Mouse (Mus musculus) liver, embryonic 16.5 days (tissue): ENCODE measurements around the gene Arid3c. TPM values are rescaled to one million over a fixed set of nuclear protein-coding genes. Genes with fewer than 3 reads are reported as not detected.
"Not testable (repeated sequence)": the region's sequence is repeated elsewhere in the genome, so short reads cannot be mapped to it uniquely, and the experiment has no call there.

ENCODE experiments used
- ATAC-seq: fragments of 200-750 bp; cut with Nextera tagmentation; 2 replicates; pipeline ENCODE4 v1.8.0; 2017; ENCODE audit warnings: low read depth, mild to moderate bottlenecking, moderate number of reproducible peaks, moderate library complexity
- H3K27ac ChIP-seq: fragments of 300-500 bp; sonication (generic); 2 replicates; pipeline ENCODE4 v1.5.1; 2014; ENCODE audit warnings: mild to moderate bottlenecking, low read length
- H3K27me3 ChIP-seq: fragments of 300-500 bp; sonication (generic); 2 replicates; pipeline ENCODE4 v1.6.1; 2014; ENCODE audit warnings: low read depth, low read length, mixed read lengths; ENCODE audit not compliant: control insufficient read depth, insufficient read depth
- H3K36me3 ChIP-seq: fragments of 300-500 bp; sonication (generic); 2 replicates; pipeline ENCODE4 v1.6.1; 2014; ENCODE audit warnings: mild to moderate bottlenecking; ENCODE audit not compliant: control insufficient read depth, insufficient read depth
- H3K4me1 ChIP-seq: fragments of 300-500 bp; sonication (generic); 2 replicates; pipeline ENCODE4 v1.6.1; 2014; ENCODE audit warnings: low read depth, low read length, mixed read lengths; ENCODE audit not compliant: control insufficient read depth
- H3K4me2 ChIP-seq: fragments of 300-500 bp; sonication (generic); 2 replicates; pipeline ENCODE4 v1.6.1; 2014; ENCODE audit warnings: low read depth, low read length, mixed read lengths
- H3K4me3 ChIP-seq: fragments of 300-500 bp; sonication (generic); 2 replicates; pipeline ENCODE4 v1.5.1; 2014; ENCODE audit warnings: low read depth, mild to moderate bottlenecking, low read length
- H3K9ac ChIP-seq: fragments of 300-500 bp; sonication (generic); 2 replicates; pipeline ENCODE4 v1.6.1; 2014; ENCODE audit warnings: low read depth, low read length
- H3K9me3 ChIP-seq: fragments of 300-500 bp; sonication (generic); replicated peaks from 2 replicates; pipeline ENCODE4 v1.6.1; 2016; ENCODE audit warnings: low read length; ENCODE audit not compliant: control insufficient read depth
- WGBS: fragments of 180-500 bp; shearing (Covaris S2); extraction: QIAGEN DNeasy Blood & Tissue Kit; methylation state at CpG from one replicate; pipeline ENCODE4 v1.1.7; 2014; ENCODE audit not compliant: insufficient replicate concordance; 5-methylcytosine and 5-hydroxymethylcytosine counted together
- polyA plus RNA-seq: library from polyadenylated mRNA; unstranded; fragments of >200 nt; fragmentation: Nextera tagmentation; extraction: Ambion mirVana; gene quantifications from 2 replicates; pipeline ENCODE4 v1.2.1, GENCODE M21; 2015

Arid3c gene
- polyA plus RNA-seq, 1 experiment from 2014 or later = not detected

- not testable (repeated sequence) for H3K9me3 ChIP-seq, H3K36me3 ChIP-seq, H3K9ac ChIP-seq, H3K27me3 ChIP-seq, H3K4me3 ChIP-seq, H3K27ac ChIP-seq, H3K4me2 ChIP-seq, ATAC-seq, H3K4me1 ChIP-seq
- WGBS = no CpG with 5 or more reads among the region's 4 CpGs
Observed at GRCm38 (mm10) chr4:41690014-41690413, 40.9 kb downstream of the Arid3c start.

GRCm38 (mm10) chr4:41688562-41688961, 42.4 kb downstream of the Arid3c start:
- WGBS = 41% methylated on average over 1 of the region's 1 CpGs
- not testable (repeated sequence) for H3K4me2 ChIP-seq, H3K4me1 ChIP-seq

GRCm38 (mm10) chr4:41685882-41686492, 45.0 kb downstream of the Arid3c start:
- H3K27ac ChIP-seq, H3K9me3 ChIP-seq, H3K36me3 ChIP-seq, H3K9ac ChIP-seq, H3K4me3 ChIP-seq, H3K4me1 ChIP-seq, ATAC-seq, H3K4me2 ChIP-seq: not testable (repeated sequence)
- whole genome bisulfite sequencing = 37% methylated on average over 9 of the region's 10 CpGs
- H3K27me3 ChIP-seq = peaks cover 13% of the 10 kb centered on the region

More at GRCm38 (mm10) chr4:41688562-41688961, 42.4 kb downstream of the Arid3c start:
- H3K27me3 ChIP-seq, H3K36me3 ChIP-seq, H3K4me3 ChIP-seq, H3K9me3 ChIP-seq, H3K9ac ChIP-seq, H3K27ac ChIP-seq, ATAC-seq: not testable (repeated sequence)

GRCm38 (mm10) chr4:41684931-41685453, 46.0 kb downstream of the Arid3c start:
- H3K4me2 ChIP-seq, H3K9ac ChIP-seq, ATAC-seq, H3K9me3 ChIP-seq, H3K4me3 ChIP-seq, H3K27ac ChIP-seq, H3K36me3 ChIP-seq, H3K4me1 ChIP-seq: not testable (repeated sequence)
- H3K27me3 ChIP-seq = peaks cover 13% of the 10 kb centered on the region
- 4% methylated on average over 14 of the region's 14 CpGs for WGBS

GRCm38 (mm10) chr4:41684131-41684930, 46.6 kb downstream of the Arid3c start:
- 4% methylated on average over 22 of the region's 27 CpGs for WGBS
- H3K27ac ChIP-seq, ATAC-seq, H3K36me3 ChIP-seq, H3K4me1 ChIP-seq, H3K9me3 ChIP-seq, H3K4me2 ChIP-seq, H3K9ac ChIP-seq, H3K4me3 ChIP-seq: not testable (repeated sequence)
- peaks cover 13% of the 10 kb centered on the region for H3K27me3 ChIP-seq

GRCm38 (mm10) chr4:41683303-41683702, 47.6 kb downstream of the Arid3c start:
- H3K4me1 ChIP-seq, H3K4me2 ChIP-seq, ATAC-seq, H3K9ac ChIP-seq, H3K9me3 ChIP-seq, H3K27ac ChIP-seq, H3K36me3 ChIP-seq, H3K4me3 ChIP-seq: not testable (repeated sequence)
- 0% methylated on average over 4 of the region's 27 CpGs for WGBS
- H3K27me3 ChIP-seq = peaks cover 13% of the 10 kb centered on the region

- no peaks in the 10 kb centered on the region for H3K4me1 ChIP-seq
- no peak overlapping the region for H3K27ac ChIP-seq
- no peak overlapping the region for H3K9ac ChIP-seq
- H3K36me3 ChIP-seq = no peaks in the 10 kb centered on the region
- H3K4me3 ChIP-seq = no peak overlapping the region
- 8% methylated on average over 6 of the region's 6 CpGs for WGBS
- no peak for ATAC-seq
- H3K27me3 ChIP-seq = peaks cover 13% of the 10 kb centered on the region
- no peaks in the 10 kb centered on the region for H3K9me3 ChIP-seq
- H3K4me2 ChIP-seq = no peak overlapping the region
Observed at GRCm38 (mm10) chr4:41682789-41683188, 48.2 kb downstream of the Arid3c start.

GRCm38 (mm10) chr4:41681947-41682346, 49.0 kb downstream of the Arid3c start:
- no peak overlapping the region for H3K9ac ChIP-seq
- no peak overlapping the region for H3K4me2 ChIP-seq
- no peaks in the 10 kb centered on the region for H3K36me3 ChIP-seq
- peaks cover 13% of the 10 kb centered on the region for H3K27me3 ChIP-seq
- WGBS = 58% methylated on average over 10 of the region's 10 CpGs
- H3K4me1 ChIP-seq = no peaks in the 10 kb centered on the region
- ATAC-seq = no peak
- no peaks in the 10 kb centered on the region for H3K9me3 ChIP-seq
- H3K27ac ChIP-seq = no peak overlapping the region
- H3K4me3 ChIP-seq = no peak overlapping the region

GRCm38 (mm10) chr4:41681176-41681575, 49.8 kb downstream of the Arid3c start:
- H3K27me3 ChIP-seq = peaks cover 13% of the 10 kb centered on the region
- H3K4me1 ChIP-seq = no peaks in the 10 kb centered on the region
- H3K36me3 ChIP-seq = no peaks in the 10 kb centered on the region
- no peak overlapping the region for H3K9ac ChIP-seq
- H3K27ac ChIP-seq = no peak overlapping the region
- H3K4me3 ChIP-seq = no peak overlapping the region
- WGBS = 53% methylated on average over 4 of the region's 4 CpGs
- H3K9me3 ChIP-seq = no peaks in the 10 kb centered on the region
- no peak overlapping the region for H3K4me2 ChIP-seq
- ATAC-seq = no peak
